Mouse (Mus musculus) forebrain, embryonic 12.5 days (tissue): Measurements from ENCODE around the gene Col8a2. TPM values are rescaled to one million over a fixed set of nuclear protein-coding genes. Genes with fewer than 3 reads are reported as not detected.

Experiments
- ATAC-seq: fragments of 200-750 bp; cut with Nextera tagmentation; 2 replicates; pipeline ENCODE4 v1.8.0; 2017; ENCODE audit warnings: moderate TSS enrichment; ENCODE audit not compliant: low FRiP score
- H3K27ac ChIP-seq: fragments of 300-500 bp; sonication (generic); 2 replicates; pipeline ENCODE4 v1.5.1; 2016; ENCODE audit warnings: mild to moderate bottlenecking
- H3K27me3 ChIP-seq: fragments of 300-500 bp; sonication (generic); 2 replicates; pipeline ENCODE4 v1.6.1; 2016; ENCODE audit warnings: mild to moderate bottlenecking
- H3K36me3 ChIP-seq: fragments of 300-500 bp; sonication (generic); replicated peaks from 2 replicates; pipeline ENCODE4 v1.6.1; 2016; ENCODE audit warnings: mild to moderate bottlenecking
- H3K4me1 ChIP-seq: fragments of 300-500 bp; sonication (generic); 2 replicates; pipeline ENCODE4 v1.6.1; 2016
- H3K4me2 ChIP-seq: fragments of 300-500 bp; sonication (generic); 2 replicates; pipeline ENCODE4 v1.6.1; 2016; ENCODE audit warnings: mild to moderate bottlenecking, moderate library complexity
- H3K4me3 ChIP-seq: fragments of 300-500 bp; sonication (generic); replicated peaks from 2 replicates; pipeline ENCODE4 v1.5.1; 2016; ENCODE audit warnings: mild to moderate bottlenecking
- H3K9ac ChIP-seq: fragments of 300-500 bp; sonication (generic); 2 replicates; pipeline ENCODE4 v1.6.1; 2016; ENCODE audit warnings: mild to moderate bottlenecking
- H3K9me3 ChIP-seq: fragments of 300-500 bp; sonication (generic); 2 replicates; pipeline ENCODE4 v1.6.1; 2016
- WGBS: fragments of 180-500 bp; shearing (Covaris S2); methylation state at CpG from one replicate; pipeline ENCODE4 v1.1.7; 2016; 5-methylcytosine and 5-hydroxymethylcytosine counted together
- polyA plus RNA-seq: library from polyadenylated mRNA; unstranded; fragments of >200 nt; fragmentation: Nextera tagmentation; extraction: Ambion mirVana; gene quantifications from 2 replicates; pipeline ENCODE4 v1.2.1, GENCODE M21; 2016

Col8a2 gene
- polyA plus RNA-seq, 1 experiment from 2014 or later, result 22.6 TPM

DNA sequence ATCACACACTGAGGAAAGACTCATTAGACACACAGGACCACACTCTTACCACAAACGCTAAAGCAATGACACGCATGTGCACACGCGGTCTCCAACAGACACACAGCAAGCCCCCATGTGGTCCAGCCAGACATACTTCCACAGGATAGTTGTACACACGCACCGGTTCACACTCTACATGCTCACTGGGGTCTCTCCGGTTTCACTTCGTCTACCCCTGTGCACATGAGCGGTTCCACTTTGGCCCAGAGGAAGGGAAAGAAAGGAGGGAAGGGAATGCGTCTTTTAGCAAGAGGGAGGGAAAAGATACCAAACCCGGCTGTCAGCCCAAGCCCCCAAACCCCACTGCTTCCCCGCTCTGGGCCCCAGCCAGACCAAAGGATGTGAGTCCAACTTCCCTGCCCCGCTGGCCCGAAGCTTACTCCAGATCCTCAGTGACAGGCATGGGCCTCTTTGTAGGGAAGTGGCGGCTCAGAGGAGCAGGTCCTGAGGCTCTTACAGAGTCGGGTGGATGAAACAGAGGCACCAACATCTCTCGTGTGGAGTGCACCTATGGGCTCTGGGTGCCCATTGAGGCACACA, 1.6 kb downstream of the Col8a2 start:
- Histone ChIP-seq H3K27ac (no peak overlapping the region), H3K36me3 (no peaks in the 10 kb centered on the region), H3K27me3 (peaks cover 76% of the 10 kb centered on the region), H3K4me3 (no peak overlapping the region; the same call in 1 of the 2 replicates), H3K4me2 (no peak overlapping the region; the same call in 1 of the 2 replicates), H3K9me3 (peaks cover 9% of the 10 kb centered on the region; the same call in 1 of the 2 replicates), H3K9ac (no peak overlapping the region), H3K4me1 (peaks cover 20% of the 10 kb centered on the region)
- ATAC-seq, result no peak
- WGBS, result 43% methylated on average over 17 of the region's 17 CpGs

DNA sequence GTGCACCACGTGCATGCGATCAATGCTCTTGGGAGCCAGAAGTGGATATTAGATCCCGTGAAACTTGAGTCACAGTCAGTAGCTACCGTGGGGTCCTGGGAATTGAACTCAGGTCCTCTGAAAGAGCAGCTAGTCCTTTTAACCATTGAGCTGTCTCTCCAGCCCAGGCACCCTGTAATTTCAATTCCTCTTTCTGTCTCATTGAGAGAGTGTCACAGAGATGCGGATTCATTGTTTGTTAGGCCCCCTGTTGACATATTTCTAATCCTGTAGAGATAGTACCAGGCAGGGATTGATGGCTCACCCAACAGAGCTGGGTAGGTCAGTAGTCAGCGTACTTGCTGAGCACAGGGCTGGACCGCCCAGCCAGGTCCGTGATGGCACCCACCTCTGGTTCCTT, 3.7 kb downstream of the Col8a2 start:
- ATAC-seq, result no peak
- peaks cover 74% of the 10 kb centered on the region for H3K27me3 ChIP-seq
- no peak overlapping the region for H3K4me2 ChIP-seq
- H3K4me3 ChIP-seq, result no peak overlapping the region
- H3K36me3 ChIP-seq, result no peaks in the 10 kb centered on the region
- peaks cover 9% of the 10 kb centered on the region; the same call in 1 of the 2 replicates for H3K9me3 ChIP-seq
- H3K9ac ChIP-seq, result no peak overlapping the region
- H3K4me1 ChIP-seq, result peaks cover 20% of the 10 kb centered on the region
- no peak overlapping the region for H3K27ac ChIP-seq
- WGBS, result 82% methylated on average over 8 of the region's 8 CpGs

DNA sequence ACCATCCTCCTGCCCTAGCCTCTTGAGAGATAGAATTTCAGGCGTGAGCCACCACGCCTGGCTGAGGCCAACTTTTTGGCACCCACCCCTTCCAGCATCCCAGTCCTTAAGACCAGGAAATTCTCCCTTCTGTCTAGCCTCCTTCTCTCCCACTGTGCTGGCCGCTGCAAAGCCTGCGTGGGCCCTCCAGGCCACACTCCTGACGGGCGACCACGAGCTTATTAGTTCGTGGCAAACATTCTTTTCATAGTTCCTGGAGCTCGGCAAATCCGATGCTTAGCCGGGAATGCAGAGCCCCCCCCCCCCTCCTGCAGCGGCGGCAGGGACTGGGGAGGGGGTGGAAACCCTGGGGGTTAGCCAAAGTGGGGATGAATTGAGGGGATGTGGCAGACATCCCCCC, 4.6 kb downstream of the Col8a2 start:
- H3K4me2 ChIP-seq, result no peak overlapping the region
- no peak for ATAC-seq
- H3K4me1 ChIP-seq, result peaks cover 20% of the 10 kb centered on the region
- no peak overlapping the region; the same call in 1 of the 2 replicates for H3K9ac ChIP-seq
- H3K4me3 ChIP-seq, result no peak overlapping the region
- 25% methylated on average over 13 of the region's 13 CpGs for WGBS
- H3K27me3 ChIP-seq, result peaks cover 76% of the 10 kb centered on the region
- 0 out of 2 replicates have a peak, but pooled peaks cover 5% of the 10 kb centered on the region for H3K9me3 ChIP-seq
- no peaks in the 10 kb centered on the region for H3K36me3 ChIP-seq
- H3K27ac ChIP-seq, result no peak overlapping the region

DNA sequence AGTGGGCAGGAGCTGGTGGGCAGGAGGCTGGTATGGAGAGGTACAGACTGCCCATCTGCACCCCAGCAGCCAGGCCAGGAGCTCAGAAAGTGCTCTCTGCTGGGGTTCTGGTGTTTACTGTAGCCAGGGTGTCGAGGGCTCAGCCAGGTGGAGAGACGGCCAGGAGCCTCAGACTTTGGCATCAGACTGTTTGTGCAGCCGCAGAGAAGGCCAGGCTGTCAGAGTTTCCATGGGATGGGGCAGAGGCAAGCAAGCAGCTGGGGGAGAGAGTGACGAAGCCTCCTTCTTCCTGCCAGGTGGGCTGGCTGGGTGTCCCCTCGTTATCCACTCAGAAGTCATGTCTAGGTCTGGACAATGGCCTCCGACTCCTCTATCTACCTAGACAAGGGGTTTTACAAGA, 8.6 kb downstream of the Col8a2 start:
- H3K9me3 ChIP-seq, result no peaks in the 10 kb centered on the region
- no peaks in the 10 kb centered on the region for H3K36me3 ChIP-seq
- WGBS, result 64% methylated on average over 6 of the region's 6 CpGs
- no peak for ATAC-seq
- H3K4me3 ChIP-seq, result no peak overlapping the region
- no peak overlapping the region for H3K9ac ChIP-seq
- H3K4me2 ChIP-seq, result no peak overlapping the region
- no peak overlapping the region for H3K27ac ChIP-seq
- peaks cover 76% of the 10 kb centered on the region for H3K27me3 ChIP-seq
- H3K4me1 ChIP-seq, result peaks cover 16% of the 10 kb centered on the region

DNA sequence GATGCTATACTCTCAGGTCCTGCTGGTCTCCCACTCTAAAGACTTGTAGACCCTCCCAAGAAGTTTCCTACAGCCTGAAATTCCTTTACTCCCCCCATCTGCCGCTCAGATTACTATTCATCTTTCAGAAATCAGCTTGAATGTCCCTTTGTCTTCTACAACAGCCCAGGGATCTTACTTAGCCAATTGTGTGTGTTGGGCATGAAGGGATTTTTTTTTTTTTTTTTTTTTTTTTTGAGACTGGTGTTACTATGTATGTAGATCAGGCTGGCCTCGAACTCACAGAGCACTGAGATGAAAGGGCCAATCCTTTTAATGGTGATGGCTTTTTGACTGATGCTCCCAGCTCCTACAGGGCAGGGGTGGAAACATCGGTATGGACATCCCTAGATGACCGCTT, 9.3 kb downstream of the Col8a2 start:
- no peak overlapping the region for H3K4me2 ChIP-seq
- H3K4me1 ChIP-seq, result peaks cover 19% of the 10 kb centered on the region
- H3K36me3 ChIP-seq, result no peaks in the 10 kb centered on the region
- H3K9me3 ChIP-seq, result no peaks in the 10 kb centered on the region
- no peak overlapping the region for H3K4me3 ChIP-seq
- H3K27ac ChIP-seq, result no peak overlapping the region
- no peak for ATAC-seq
- 35% methylated on average over 4 of the region's 4 CpGs for WGBS
- H3K9ac ChIP-seq, result no peak overlapping the region
- peaks cover 78% of the 10 kb centered on the region for H3K27me3 ChIP-seq

DNA sequence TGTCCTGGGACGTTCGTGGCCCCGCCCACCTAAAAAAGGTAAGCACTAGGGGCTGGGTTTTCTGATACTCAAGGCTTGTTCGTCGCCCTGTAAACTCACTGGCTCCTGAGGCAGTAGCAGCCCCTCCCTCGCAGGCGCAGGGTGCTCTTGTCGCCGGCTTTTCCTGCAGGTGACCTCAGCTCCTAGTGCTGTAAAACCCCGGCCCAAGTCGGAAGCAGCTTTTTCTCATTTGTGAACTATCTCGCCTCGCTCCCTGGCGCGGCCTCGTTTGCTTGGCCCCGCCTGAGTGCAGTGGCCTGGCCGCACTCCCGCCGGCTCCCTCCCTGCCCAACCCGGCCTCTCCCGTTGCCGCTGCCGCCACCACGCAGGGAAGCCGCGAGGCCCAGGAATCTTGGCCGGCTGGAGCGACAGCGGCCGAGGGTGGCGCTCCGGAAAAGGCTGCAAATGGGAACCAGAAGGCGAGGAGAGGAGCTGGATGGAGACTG, 10.1 kb downstream of the Col8a2 start:
- Histone ChIP-seq H3K4me2 (peak overlapping the region; percentile 56), H3K4me3 (peak overlapping the region; percentile 31), H3K4me1 (peaks cover 21% of the 10 kb centered on the region), H3K27ac (peak overlapping the region; percentile 14; the same call in 1 of the 2 replicates), H3K27me3 (peaks cover 78% of the 10 kb centered on the region), H3K9me3 (no peaks in the 10 kb centered on the region), H3K36me3 (no peaks in the 10 kb centered on the region), H3K9ac (peak overlapping the region; percentile 59)
- 1% methylated on average over 34 of the region's 34 CpGs for WGBS
- ATAC-seq, result no peak

DNA sequence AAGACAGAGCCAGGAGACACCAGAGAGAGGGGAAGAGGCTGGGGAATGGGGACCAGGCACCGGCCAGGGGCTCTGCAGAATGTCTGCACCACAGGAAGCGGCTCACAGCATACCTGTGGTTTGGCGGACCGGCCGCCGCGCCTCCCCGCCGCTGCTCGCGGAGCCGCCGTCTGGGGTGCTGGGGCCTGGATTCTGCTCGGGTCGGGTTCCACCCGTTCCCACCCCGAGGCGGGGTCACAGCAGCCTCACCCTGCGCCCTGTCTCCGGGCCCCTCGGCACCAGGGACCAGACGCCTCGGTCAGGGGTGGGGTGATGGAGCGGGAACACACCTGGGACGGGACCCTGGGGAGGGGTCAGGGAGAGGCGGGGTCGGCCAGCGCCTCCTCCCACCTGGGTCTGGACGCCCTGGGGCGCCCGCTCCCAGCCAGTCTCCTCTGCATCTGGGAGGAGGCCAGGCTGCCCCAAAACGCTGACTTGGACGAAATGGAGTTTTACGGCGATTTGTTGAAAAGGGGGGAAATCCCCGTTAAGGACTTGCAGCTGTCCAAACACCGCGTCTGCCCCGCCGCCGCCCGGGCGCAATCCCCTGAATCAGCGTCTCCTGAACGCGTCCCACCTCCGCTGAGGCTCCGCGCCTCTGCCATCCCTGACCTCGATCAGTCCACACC, 14.5 kb downstream of the Col8a2 start:
- peaks cover 84% of the 10 kb centered on the region for H3K27me3 ChIP-seq
- peaks cover 2% of the 10 kb centered on the region for H3K9me3 ChIP-seq
- peak overlapping the region; percentile 31 for H3K4me3 ChIP-seq
- no peak for ATAC-seq
- under 1% methylated on average over 49 of the region's 50 CpGs for WGBS
- no peaks in the 10 kb centered on the region for H3K36me3 ChIP-seq
- H3K4me2 ChIP-seq, result peak overlapping the region; percentile 42
- no peak overlapping the region for H3K27ac ChIP-seq
- H3K4me1 ChIP-seq, result peaks cover 24% of the 10 kb centered on the region
- H3K9ac ChIP-seq, result peak overlapping the region; percentile 29; the same call in 1 of the 2 replicates

DNA sequence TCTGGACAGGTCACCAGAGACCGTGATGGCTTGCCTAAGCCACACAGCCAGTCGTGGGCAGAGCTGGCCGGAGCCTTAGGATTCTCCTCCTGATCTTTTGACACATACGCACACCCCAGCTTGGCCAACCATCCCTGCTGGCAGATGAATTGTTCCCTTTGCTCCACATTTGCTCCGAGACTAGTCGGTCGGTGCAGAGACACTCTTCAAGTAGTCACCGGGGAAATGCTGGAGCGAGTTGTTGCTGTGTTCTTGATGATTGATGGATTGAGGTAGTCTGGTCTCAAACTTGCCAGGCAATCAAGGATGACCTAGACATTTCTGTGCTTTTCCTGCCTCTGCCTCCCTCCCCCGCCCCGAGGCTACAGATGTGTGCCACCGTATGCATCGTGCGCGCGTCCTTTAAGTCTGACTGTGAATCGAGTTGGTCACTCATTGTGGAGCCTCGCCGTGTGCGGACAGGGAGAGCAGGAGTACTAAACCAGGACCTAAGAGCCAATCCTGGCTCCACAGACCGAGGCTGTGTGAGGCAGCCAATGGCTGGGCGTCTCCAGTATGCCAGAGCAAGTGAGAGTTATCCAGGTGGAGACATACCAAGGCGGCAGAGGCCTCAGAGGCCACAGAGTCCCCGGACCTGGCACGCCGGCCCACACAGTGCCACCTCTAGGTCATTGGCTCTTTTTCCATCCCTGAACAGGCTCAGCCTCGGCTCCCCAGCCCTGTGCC, 15.2 kb downstream of the Col8a2 start:
- Histone ChIP-seq H3K4me2 (peak overlapping the region; percentile 42), H3K36me3 (no peaks in the 10 kb centered on the region), H3K9ac (0 out of 2 replicates have a peak overlapping the region, but pooled peaks have one; percentile 29), H3K4me1 (peaks cover 19% of the 10 kb centered on the region), H3K27me3 (peaks cover 77% of the 10 kb centered on the region), H3K9me3 (peaks cover 4% of the 10 kb centered on the region), H3K4me3 (peak overlapping the region; percentile 31), H3K27ac (no peak overlapping the region)
- ATAC-seq, result no peak
- WGBS, result 5% methylated on average over 27 of the region's 27 CpGs

DNA sequence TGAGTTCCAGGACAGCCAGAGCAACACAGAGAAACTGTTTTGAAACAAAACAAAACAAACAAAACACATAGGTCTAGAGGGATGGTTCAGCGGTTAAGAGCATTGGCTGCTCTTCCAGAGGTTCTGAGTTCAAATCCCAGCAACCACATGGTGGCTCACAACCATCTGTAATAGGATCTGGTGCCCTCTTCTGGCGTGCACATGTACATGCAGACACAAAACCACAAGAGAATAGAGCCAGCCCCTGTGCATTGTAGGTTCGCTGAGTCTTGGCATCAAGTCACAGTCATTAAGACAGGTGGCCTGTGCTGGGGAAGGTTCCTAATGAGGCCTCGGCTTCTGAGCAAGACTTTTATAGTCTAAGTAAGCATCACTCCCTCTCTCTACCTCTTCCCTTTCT, 17.3 kb downstream of the Col8a2 start:
- no peaks in the 10 kb centered on the region for H3K36me3 ChIP-seq
- no peak overlapping the region for H3K4me3 ChIP-seq
- H3K4me1 ChIP-seq, result peaks cover 13% of the 10 kb centered on the region
- 54% methylated on average over 4 of the region's 4 CpGs for WGBS
- H3K4me2 ChIP-seq, result no peak overlapping the region
- peaks cover 58% of the 10 kb centered on the region for H3K27me3 ChIP-seq
- H3K9ac ChIP-seq, result no peak overlapping the region
- peaks cover 4% of the 10 kb centered on the region for H3K9me3 ChIP-seq
- ATAC-seq, result no peak
- no peak overlapping the region for H3K27ac ChIP-seq

DNA sequence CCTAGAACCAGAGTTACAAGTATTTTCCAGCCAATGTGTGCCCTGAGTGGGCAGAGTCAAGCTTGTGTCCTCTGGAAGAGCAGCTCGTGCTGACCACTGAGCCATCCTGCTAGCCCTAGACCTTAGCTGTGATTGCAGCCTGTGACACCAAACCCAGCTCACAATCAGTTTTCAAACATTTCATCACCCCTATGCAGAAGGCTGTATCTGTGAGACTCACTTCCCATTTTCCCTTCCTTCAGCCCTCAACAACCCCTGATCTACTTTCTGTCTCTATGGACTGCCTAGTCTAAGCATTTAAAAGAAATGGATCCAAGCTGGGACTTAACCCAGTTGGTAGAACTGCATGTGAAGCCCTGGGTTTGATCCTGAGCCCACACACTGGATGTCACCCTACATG, 18.8 kb downstream of the Col8a2 start:
- H3K4me3 ChIP-seq, result no peak overlapping the region
- WGBS, result 93% methylated on average over 1 of the region's 1 CpGs
- peaks cover 4% of the 10 kb centered on the region for H3K9me3 ChIP-seq
- no peak overlapping the region for H3K27ac ChIP-seq
- no peaks in the 10 kb centered on the region for H3K36me3 ChIP-seq
- H3K4me2 ChIP-seq, result no peak overlapping the region
- H3K9ac ChIP-seq, result no peak overlapping the region
- H3K27me3 ChIP-seq, result peaks cover 51% of the 10 kb centered on the region
- peaks cover 21% of the 10 kb centered on the region for H3K4me1 ChIP-seq
- no peak for ATAC-seq

DNA sequence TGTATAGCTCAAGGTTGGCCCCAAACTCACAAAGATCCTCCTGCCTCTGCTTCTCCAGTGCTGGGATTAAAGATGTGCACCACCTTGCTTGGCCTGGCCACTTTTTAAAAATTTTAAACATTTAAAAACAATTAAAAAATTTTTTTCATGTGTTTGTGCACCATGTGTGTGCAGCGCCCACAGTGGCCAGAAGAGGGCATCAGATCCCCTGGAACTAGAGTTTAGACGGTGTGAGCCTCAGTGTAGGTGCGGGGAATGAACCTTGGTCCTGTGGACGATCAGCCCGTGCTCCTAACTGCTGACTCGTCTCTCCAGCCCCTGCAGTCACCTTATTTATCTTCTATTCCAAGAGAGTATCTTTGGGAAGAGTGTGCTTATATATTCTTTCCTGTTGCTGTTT, 19.5 kb downstream of the Col8a2 start:
- Histone ChIP-seq H3K9ac (no peak overlapping the region), H3K4me3 (no peak overlapping the region), H3K9me3 (peaks cover 4% of the 10 kb centered on the region), H3K4me1 (peaks cover 16% of the 10 kb centered on the region), H3K36me3 (no peaks in the 10 kb centered on the region), H3K4me2 (no peak overlapping the region), H3K27ac (no peak overlapping the region), H3K27me3 (peaks cover 45% of the 10 kb centered on the region)
- WGBS, result 85% methylated on average over 6 of the region's 6 CpGs
- ATAC-seq, result no peak

DNA sequence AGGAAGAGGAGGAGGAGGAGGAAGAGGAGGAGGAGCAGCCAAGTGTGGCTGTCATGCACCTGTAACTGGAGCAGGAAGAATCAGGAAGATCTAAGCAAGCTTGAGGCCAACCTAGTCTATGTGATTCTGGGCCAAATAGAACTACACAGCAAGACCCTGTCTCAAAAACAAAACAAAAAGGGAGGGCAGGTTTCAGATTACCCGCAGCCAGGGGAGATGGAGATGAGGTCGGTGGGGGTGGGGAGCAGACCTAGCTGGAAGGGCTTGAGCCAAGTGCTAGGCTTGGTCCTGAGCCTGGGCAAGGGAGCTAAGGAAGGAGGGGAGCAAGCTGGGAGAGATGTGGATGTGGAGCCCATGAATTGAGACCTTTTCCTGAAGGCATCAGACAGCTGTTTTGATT, 20.2 kb downstream of the Col8a2 start:
- peaks cover 37% of the 10 kb centered on the region for H3K27me3 ChIP-seq
- no peak overlapping the region for H3K4me2 ChIP-seq
- no peak overlapping the region for H3K4me3 ChIP-seq
- no peaks in the 10 kb centered on the region for H3K36me3 ChIP-seq
- 21% methylated on average over 2 of the region's 2 CpGs for WGBS
- H3K9me3 ChIP-seq, result peaks cover 4% of the 10 kb centered on the region
- H3K27ac ChIP-seq, result no peak overlapping the region
- H3K4me1 ChIP-seq, result peaks cover 10% of the 10 kb centered on the region
- no peak for ATAC-seq
- no peak overlapping the region for H3K9ac ChIP-seq
